Mouse (Mus musculus): ENCODE measurements at regions not wholly inside any gene's neighbourhood (a gene's known extent, or its start where the extent isn't known, plus 50 kb on each side); places are given as distances from the start of the nearest gene placed in this dataset.

- TF ChIP-seq EP300 (IDR thresholded peaks at IDR 0.05; ENCODE audit: insufficient read depth, low read depth, low read length) = no peak
- TF ChIP-seq CTCF (IDR thresholded peaks at IDR 0.05; ENCODE audit: low read depth, low read length) = no peak
Measured at GRCm38 (mm10) chr2:131739022-131739421, 120.5 kb downstream of the Erv3 start.
